Mouse (Mus musculus) liver, postnatal 0 days (tissue): ENCODE results near the gene Igdcc4.

Experiments used
- CTCF ChIP-seq: sonication (generic); IDR thresholded peaks from 2 replicates; pipeline ENCODE4 v1.5.1; 2016; ENCODE audit warnings: antibody characterized with exemption, low read depth
- EP300 ChIP-seq: IDR thresholded peaks from 2 replicates; pipeline ENCODE4 v1.6.1; 2016; ENCODE audit warnings: antibody characterized with exemption, low read depth, mild to moderate bottlenecking

DNA sequence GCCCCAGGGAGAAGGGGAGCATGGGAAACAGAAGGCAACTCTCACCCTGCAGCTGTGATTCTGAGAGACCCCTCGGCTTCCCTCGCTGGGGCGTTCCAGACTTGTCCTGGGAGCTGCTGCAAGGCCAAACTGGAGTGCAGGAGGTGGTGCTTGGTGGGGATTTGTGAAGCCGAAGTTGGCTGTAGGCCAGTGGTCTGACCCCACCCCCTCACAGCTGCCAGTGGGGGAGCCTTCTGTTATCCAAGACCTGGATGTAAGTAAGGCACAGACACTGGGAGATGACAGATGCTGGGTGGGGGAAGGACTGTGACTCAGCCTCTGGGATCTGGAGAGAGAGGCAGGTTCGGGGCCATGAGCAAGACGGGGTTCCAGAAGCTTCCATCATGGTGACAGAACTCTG, 7.0 kb upstream of the Igdcc4 start:
- TF ChIP-seq EP300, result no peak
- TF ChIP-seq CTCF, result no peak
